Mouse (Mus musculus) thymus, adult 2 months (tissue): ENCODE measurements around the gene Naa80. TPM values are rescaled to one million over a fixed set of nuclear protein-coding genes. Genes with fewer than 3 reads are reported as not detected.
A peak's percentile ranks its signal among the peaks of the same experiment; 100 is the strongest.

Experiments
- DNase-seq: peaks from one replicate; pipeline ENCODE4 v3.0.0; 2021
- H3K27ac ChIP-seq: fragments of 200-500 bp; 2 replicates; pipeline ENCODE4 v1.5.1; 2012; ENCODE audit warnings: low read length, control low read depth; ENCODE audit not compliant: control insufficient read depth, insufficient read depth
- H3K27me3 ChIP-seq: fragments of 200-500 bp; 2 replicates; pipeline ENCODE4 v1.6.1; 2012; ENCODE audit warnings: mild to moderate bottlenecking, low read length, moderate library complexity, mixed read lengths; ENCODE audit not compliant: control insufficient read depth, insufficient read depth
- H3K36me3 ChIP-seq: fragments of 200-500 bp; 2 replicates; pipeline ENCODE4 v1.6.1; 2012; ENCODE audit warnings: mild to moderate bottlenecking, low read length, moderate library complexity; ENCODE audit not compliant: control insufficient read depth, insufficient read depth
- H3K4me1 ChIP-seq: fragments of 200-500 bp; replicated peaks from 2 replicates; pipeline ENCODE4 v1.6.1; 2012; ENCODE audit warnings: low read length; ENCODE audit not compliant: control insufficient read depth, insufficient read depth
- H3K4me3 ChIP-seq: fragments of 200-500 bp; 2 replicates; pipeline ENCODE4 v1.5.1; 2012; ENCODE audit warnings: mild to moderate bottlenecking, low read length, control low read depth, moderate library complexity; ENCODE audit not compliant: control insufficient read depth, insufficient read depth
- CTCF ChIP-seq: fragments of 200-500 bp; IDR thresholded peaks from 2 replicates; pipeline ENCODE4 v1.5.1; 2012; ENCODE audit warnings: mild to moderate bottlenecking, control low read depth, low read length, moderate library complexity, borderline replicate concordance; ENCODE audit not compliant: control insufficient read depth, poor library complexity, insufficient read depth; ENCODE audit errors: extremely low read depth
- POLR2A ChIP-seq: fragments of 200-500 bp; IDR thresholded peaks from 2 replicates; pipeline ENCODE4 v1.6.1; 2012; ENCODE audit warnings: mild to moderate bottlenecking, low read length, control low read depth, moderate library complexity; ENCODE audit not compliant: control insufficient read depth, poor library complexity, insufficient read depth; ENCODE audit errors: extremely low read depth
- WGBS: fragments of 180-500 bp; shearing (Covaris S2); methylation state at CpG from one replicate; pipeline ENCODE4 v1.1.7; 2018; 5-methylcytosine and 5-hydroxymethylcytosine counted together
- polyA plus RNA-seq: library from polyadenylated mRNA; depleted of rRNA; stranded (reverse); fragments of >200 nt; gene quantifications from 2 replicates; pipeline ENCODE4 v1.2.3, GENCODE M21; 2012

Naa80 gene
- polyA plus RNA-seq, 1 experiment, result 103 TPM

GRCm38 (mm10) chr9:107618098-107618497 lies 39.4 kb downstream of the Naa80 start:
- WGBS, result 97% methylated on average over 6 of the region's 6 CpGs
- no peak overlapping the region for H3K4me3 ChIP-seq
- H3K27me3 ChIP-seq, result no peaks in the 10 kb centered on the region
- peaks cover 71% of the 10 kb centered on the region for H3K36me3 ChIP-seq
- H3K4me1 ChIP-seq, result peaks cover 1% of the 10 kb centered on the region; the same call in 1 of the 2 replicates
- no peak for DNase-seq
- no peak overlapping the region for H3K27ac ChIP-seq
- TF ChIP-seq POLR2A (no peak), CTCF (no peak)

DNA sequence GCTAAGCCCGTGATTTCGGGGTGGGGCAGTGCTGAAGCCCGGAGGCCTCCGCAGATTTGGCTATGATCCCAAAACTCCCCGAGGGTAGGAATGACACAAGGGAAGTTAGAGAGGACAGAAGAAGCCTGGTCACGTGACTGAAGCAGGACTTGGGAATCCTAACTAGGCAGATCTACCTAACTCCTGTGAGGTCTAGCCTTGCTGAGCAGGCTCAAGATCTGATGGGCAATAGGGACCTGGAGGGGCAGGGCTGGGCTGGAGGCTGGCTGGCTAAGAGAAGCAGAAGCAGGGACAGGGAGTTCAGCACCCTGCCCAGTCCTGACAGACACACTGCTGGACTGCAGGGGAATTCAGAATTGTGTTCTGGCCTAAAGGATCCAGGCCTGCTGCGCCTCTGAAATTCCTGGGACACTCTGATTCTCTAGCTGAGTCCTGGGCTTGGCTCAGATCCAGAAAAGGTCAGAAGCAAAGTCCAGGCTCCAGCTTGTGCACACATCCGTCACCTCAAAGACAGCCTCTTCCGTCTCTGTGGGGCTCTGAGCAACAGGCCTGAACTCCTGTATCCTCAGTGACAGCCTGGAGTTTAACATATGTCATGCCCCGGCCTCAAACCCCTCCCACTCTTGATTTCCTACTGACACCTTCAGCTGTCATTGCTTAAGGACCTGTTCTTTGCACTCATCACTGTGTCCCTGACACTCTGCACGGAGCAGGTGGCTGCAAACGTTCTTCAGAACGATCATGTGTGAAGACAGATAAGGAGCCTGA lies 40.3 kb downstream of the Naa80 start:
- WGBS, result 90% methylated on average over 13 of the region's 13 CpGs

GRCm38 (mm10) chr9:107619546-107619879 lies 40.8 kb downstream of the Naa80 start:
- no peak overlapping the region for H3K4me3 ChIP-seq
- 93% methylated on average over 13 of the region's 13 CpGs for WGBS
- peaks cover 11% of the 10 kb centered on the region for H3K4me1 ChIP-seq
- peaks cover 63% of the 10 kb centered on the region for H3K36me3 ChIP-seq
- TF ChIP-seq POLR2A, result no peak
- no peak for TF ChIP-seq CTCF
- no peak overlapping the region for H3K27ac ChIP-seq
- DNase-seq, result no peak
- H3K27me3 ChIP-seq, result no peaks in the 10 kb centered on the region

More for the DNA sequence above, 40.3 kb downstream of the Naa80 start:
- Histone ChIP-seq H3K36me3 (peaks cover 68% of the 10 kb centered on the region), H3K27me3 (no peaks in the 10 kb centered on the region), H3K4me3 (no peak overlapping the region), H3K27ac (no peak overlapping the region), H3K4me1 (peaks cover 5% of the 10 kb centered on the region)
- no peak for DNase-seq
- no peak for TF ChIP-seq CTCF
- TF ChIP-seq POLR2A, result no peak

DNA sequence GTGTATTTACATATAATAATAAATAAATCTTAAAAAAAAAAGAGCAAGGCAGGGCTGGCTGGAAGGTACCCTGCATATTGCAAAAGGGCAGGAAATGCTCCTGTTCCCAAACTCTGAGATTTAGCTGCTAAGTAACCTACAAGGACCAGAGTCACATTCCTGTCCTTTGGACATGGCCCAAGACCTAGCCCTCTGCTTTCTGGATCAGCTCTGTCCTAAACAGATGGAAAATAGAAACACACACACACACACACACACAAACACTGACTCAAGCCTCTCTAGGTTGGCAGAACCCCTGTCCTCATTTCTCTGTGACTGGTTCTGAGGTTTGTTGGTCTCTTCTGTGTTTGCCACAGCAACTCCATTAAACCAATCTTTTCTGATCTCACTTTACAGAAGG lies 42.3 kb downstream of the Naa80 start:
- DNase-seq, result no peak
- TF ChIP-seq POLR2A, result no peak
- no peak for TF ChIP-seq CTCF
- no peak overlapping the region for H3K27ac ChIP-seq
- H3K4me3 ChIP-seq, result no peak overlapping the region
- peaks cover 23% of the 10 kb centered on the region for H3K4me1 ChIP-seq
- no peaks in the 10 kb centered on the region for H3K27me3 ChIP-seq
- peaks cover 48% of the 10 kb centered on the region for H3K36me3 ChIP-seq

DNA sequence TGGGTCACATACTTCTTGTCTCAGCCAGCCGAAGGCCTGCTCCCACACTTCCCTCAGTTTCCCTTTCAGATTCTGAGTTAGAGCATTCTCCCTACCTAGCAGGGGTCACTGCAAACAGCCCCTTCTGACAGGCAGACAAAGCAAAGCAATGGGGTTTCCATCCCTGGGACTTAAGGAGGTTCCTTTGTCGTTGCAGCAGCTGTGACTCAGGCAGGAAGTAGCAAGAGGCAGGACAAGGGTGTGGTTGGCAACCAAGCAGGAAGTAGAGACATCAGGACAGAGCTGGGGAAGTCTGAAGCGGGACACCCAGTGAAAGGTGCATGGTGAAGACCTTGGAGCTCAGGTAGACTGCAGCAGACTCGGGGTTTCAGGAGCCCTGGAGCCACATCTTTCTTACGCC lies 45.9 kb downstream of the Naa80 start:
- Histone ChIP-seq H3K36me3 (peaks cover 14% of the 10 kb centered on the region), H3K4me1 (peaks cover 59% of the 10 kb centered on the region), H3K27ac (peak overlapping the region; percentile 86), H3K4me3 (peak overlapping the region; percentile 9), H3K27me3 (no peaks in the 10 kb centered on the region)
- 22% methylated on average over 5 of the region's 5 CpGs for WGBS
- TF ChIP-seq POLR2A, result no peak
- no peak for TF ChIP-seq CTCF
- peak; percentile 65 for DNase-seq

GRCm38 (mm10) chr9:107624951-107625350 lies 46.3 kb downstream of the Naa80 start:
- Histone ChIP-seq H3K27me3 (no peaks in the 10 kb centered on the region), H3K4me1 (peaks cover 63% of the 10 kb centered on the region), H3K4me3 (peak overlapping the region; percentile 9), H3K36me3 (peaks cover 10% of the 10 kb centered on the region), H3K27ac (peak overlapping the region; percentile 86)
- no peak for TF ChIP-seq POLR2A
- TF ChIP-seq CTCF, result no peak
- WGBS, result 75% methylated on average over 3 of the region's 3 CpGs
- no peak for DNase-seq

DNA sequence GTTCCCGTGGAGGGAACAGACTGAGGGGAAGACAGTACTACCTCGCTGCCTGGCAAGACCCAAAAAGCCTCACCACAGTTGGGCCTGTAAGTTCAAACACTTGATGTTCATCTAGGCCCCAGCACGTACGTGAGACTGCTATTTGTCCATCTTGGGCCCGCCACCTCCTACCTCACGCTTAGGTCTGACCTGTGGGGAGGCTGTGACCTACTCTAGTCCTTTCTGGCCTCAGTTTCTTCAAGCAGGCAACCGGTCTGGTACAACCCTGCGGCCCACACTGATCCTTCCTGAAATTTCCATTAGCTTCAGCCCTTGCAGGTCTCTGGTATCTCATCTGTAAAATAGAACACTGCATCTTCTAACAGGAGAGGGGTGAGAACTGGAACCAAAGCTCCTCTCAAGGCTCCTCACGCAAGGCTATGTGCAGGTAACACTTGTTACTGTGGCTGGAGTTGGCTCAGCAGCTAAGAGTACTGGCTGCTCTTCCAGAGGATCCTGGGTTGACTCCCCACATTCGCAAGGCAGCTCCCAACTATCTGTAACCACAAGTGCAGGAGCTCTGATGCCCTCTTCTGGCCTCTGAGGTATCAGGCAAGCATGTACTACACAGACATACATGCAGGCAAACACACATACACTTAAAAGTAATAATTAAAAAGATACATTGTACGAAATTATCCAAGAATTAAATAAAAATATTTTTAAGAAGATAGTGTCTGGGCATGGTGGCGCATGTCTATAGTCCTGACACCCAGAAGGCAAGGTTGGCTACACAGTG lies 46.9 kb downstream of the Naa80 start:
- peak; percentile 43 for DNase-seq
- Histone ChIP-seq H3K36me3 (peaks cover 4% of the 10 kb centered on the region; the same call in 1 of the 2 replicates), H3K27me3 (no peaks in the 10 kb centered on the region), H3K27ac (peak overlapping the region; percentile 86), H3K4me1 (peaks cover 69% of the 10 kb centered on the region), H3K4me3 (no peak overlapping the region)
- no peak for TF ChIP-seq POLR2A
- TF ChIP-seq CTCF, result no peak
- WGBS, result 91% methylated on average over 12 of the region's 12 CpGs
